Mouse (Mus musculus): ENCODE measurements at regions not wholly inside any gene's neighbourhood (a gene's known extent, or its start where the extent isn't known, plus 50 kb on each side); places are given as distances from the start of the nearest gene placed in this dataset.

DNA sequence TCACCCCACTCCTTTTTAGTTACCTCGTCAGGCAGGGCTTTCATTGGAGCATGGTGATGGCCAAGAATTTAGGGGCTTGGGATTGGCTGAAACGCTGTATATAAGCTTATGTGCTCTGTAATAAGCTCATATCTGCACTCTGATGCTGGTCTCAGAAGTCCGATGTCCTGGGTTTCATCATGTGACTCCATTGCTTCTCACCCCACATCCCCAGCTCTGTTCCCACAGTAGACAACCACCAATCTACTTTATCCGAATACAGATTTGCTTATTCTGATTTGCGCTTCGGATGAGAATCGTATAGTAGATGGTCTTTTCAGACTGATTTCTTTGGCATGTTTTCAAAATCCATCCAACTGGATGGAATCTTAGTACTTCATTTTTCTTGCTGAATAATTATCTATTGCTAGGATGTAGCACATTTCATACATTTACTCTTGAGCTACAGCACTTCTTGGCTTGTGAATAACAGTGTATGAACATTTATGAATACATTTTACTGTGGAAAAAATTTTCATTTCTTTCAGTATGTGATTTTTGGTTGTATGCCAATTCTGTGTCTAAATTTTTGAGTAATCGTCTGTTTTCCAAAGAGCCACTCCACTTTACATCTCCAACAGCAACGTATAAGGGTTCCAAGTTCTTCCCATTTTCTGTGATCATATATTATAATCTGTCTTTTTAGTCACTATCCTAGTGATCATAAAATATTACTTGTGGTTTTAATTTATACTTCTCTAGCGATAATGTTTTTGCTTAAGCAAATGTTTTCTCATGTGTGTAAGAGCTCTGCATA lies 185.7 kb downstream of the Hace1 start:
- H3K27me3 ChIP-seq (ENCODE audit: control insufficient read depth, insufficient read depth, low read length): no peaks in the 10 kb centered on the region
- H3K4me1 ChIP-seq (replicated peaks; ENCODE audit: control insufficient read depth, insufficient read depth, low read length): no peaks in the 10 kb centered on the region
- H3K4me3 ChIP-seq (ENCODE audit: control insufficient read depth, insufficient read depth, low read length): no peak overlapping the region
- WGBS: 88% methylated on average over 10 of the region's 10 CpGs
- TF ChIP-seq CTCF (IDR thresholded peaks at IDR 0.05; ENCODE audit: borderline replicate concordance, control insufficient read depth, extremely low read depth, insufficient read depth, low read length, poor library complexity): no peak
- TF ChIP-seq POLR2A (IDR thresholded peaks at IDR 0.05; ENCODE audit: control insufficient read depth, extremely low read depth, insufficient read depth, low read length, poor library complexity): no peak
- no peak for DNase-seq
- no peak overlapping the region for H3K27ac ChIP-seq (ENCODE audit: control insufficient read depth, insufficient read depth, low read length)
- H3K36me3 ChIP-seq (ENCODE audit: control insufficient read depth, insufficient read depth, low read length): no peaks in the 10 kb centered on the region

DNA sequence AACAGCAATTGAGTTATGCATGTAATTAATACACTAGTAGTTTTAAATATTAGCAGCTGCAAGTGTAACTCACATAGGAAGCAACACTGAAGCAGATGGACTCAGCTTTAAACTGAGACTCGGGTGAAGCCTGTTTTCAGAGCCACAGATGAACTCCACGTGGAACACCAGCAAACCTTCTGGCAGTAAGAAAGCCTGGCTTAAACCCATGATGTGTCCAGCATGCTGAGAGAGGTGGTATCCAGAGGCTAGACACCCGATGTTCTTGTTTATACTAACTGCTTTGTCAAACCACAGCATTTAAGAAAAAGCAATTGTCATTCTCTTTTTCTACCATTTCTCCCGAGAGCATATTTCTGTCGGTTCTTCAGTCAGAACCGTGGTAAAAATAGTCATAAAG lies 202.1 kb downstream of the Hace1 start:
- Histone ChIP-seq H3K4me1 (replicated peaks; ENCODE audit: control insufficient read depth, insufficient read depth, low read length) (no peaks in the 10 kb centered on the region), H3K27ac (ENCODE audit: control insufficient read depth, insufficient read depth, low read length) (no peak overlapping the region), H3K4me3 (ENCODE audit: control insufficient read depth, insufficient read depth, low read length) (no peak overlapping the region), H3K36me3 (ENCODE audit: control insufficient read depth, insufficient read depth, low read length) (no peaks in the 10 kb centered on the region), H3K27me3 (ENCODE audit: control insufficient read depth, insufficient read depth, low read length) (no peaks in the 10 kb centered on the region)
- no peak for TF ChIP-seq CTCF (IDR thresholded peaks at IDR 0.05; ENCODE audit: borderline replicate concordance, control insufficient read depth, extremely low read depth, insufficient read depth, low read length, poor library complexity)
- TF ChIP-seq POLR2A (IDR thresholded peaks at IDR 0.05; ENCODE audit: control insufficient read depth, extremely low read depth, insufficient read depth, low read length, poor library complexity): no peak
- 76% methylated on average over 6 of the region's 6 CpGs for whole genome bisulfite sequencing
- DNase-seq: no peak

DNA sequence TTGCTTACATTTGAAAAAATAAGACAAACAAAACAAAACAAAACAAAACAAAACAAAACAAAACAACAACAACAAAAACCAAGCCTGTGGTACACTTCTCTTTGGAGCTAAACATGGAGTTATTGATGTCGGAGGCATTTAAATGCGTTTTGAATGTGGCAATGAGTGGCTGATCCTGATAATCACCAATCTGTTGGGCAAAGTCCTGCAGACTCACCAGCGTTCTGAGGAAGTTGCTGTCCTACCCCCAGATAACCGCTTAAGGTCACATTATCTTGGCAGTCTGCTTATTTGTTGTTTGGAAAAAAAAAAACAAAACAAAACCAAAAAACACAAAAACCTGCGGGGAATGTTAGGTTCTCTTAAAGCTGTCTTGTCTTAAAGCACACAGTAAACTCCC lies 205.4 kb downstream of the Hace1 start:
- no peak for TF ChIP-seq POLR2A (IDR thresholded peaks at IDR 0.05; ENCODE audit: control insufficient read depth, extremely low read depth, insufficient read depth, low read length, poor library complexity)
- no peak for TF ChIP-seq CTCF (IDR thresholded peaks at IDR 0.05; ENCODE audit: borderline replicate concordance, control insufficient read depth, extremely low read depth, insufficient read depth, low read length, poor library complexity)
- Histone ChIP-seq H3K27me3 (ENCODE audit: control insufficient read depth, insufficient read depth, low read length) (no peaks in the 10 kb centered on the region), H3K27ac (ENCODE audit: control insufficient read depth, insufficient read depth, low read length) (no peak overlapping the region), H3K4me1 (replicated peaks; ENCODE audit: control insufficient read depth, insufficient read depth, low read length) (no peaks in the 10 kb centered on the region), H3K36me3 (ENCODE audit: control insufficient read depth, insufficient read depth, low read length) (no peaks in the 10 kb centered on the region), H3K4me3 (ENCODE audit: control insufficient read depth, insufficient read depth, low read length) (no peak overlapping the region)
- 58% methylated on average over 5 of the region's 5 CpGs for WGBS
- DNase-seq: no peak

DNA sequence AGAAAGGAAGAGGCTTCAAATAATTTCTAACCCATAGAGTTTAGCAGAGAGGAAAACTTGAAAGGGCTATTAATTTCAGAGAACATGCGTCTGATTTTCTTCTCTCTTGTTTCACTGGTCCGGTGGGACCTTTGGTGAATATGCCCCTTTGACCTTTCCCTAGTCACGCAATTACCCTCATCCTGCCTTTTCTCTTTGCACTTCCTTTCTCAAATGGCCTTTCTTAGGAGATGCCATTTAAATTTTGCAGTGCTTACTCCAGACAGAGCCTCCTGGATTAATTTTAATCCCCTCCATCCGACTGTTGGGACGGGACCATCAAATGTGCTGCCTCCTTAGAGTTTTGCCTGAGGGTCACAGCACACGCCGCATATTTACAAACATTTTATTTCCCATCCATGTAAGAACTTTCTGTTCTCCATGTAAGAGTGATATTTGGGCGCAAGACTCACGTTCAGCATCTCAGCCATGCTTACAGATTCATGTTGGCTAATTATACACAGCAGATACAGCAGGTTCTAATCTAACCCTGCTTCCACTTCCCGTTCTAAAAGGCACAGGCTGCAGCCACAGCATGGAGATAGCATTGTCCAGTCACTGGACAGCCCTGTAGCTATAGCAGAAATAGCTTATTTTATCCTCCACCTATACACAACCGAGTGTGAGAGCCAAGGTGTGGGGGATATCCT lies 206.0 kb downstream of the Hace1 start:
- TF ChIP-seq POLR2A (IDR thresholded peaks at IDR 0.05; ENCODE audit: control insufficient read depth, extremely low read depth, insufficient read depth, low read length, poor library complexity) (no peak), CTCF (IDR thresholded peaks at IDR 0.05; ENCODE audit: borderline replicate concordance, control insufficient read depth, extremely low read depth, insufficient read depth, low read length, poor library complexity) (no peak)
- DNase-seq: no peak
- no peak overlapping the region for H3K4me3 ChIP-seq (ENCODE audit: control insufficient read depth, insufficient read depth, low read length)
- H3K4me1 ChIP-seq (replicated peaks; ENCODE audit: control insufficient read depth, insufficient read depth, low read length): no peaks in the 10 kb centered on the region
- H3K36me3 ChIP-seq (ENCODE audit: control insufficient read depth, insufficient read depth, low read length): no peaks in the 10 kb centered on the region
- WGBS: 75% methylated on average over 11 of the region's 11 CpGs
- no peaks in the 10 kb centered on the region for H3K27me3 ChIP-seq (ENCODE audit: control insufficient read depth, insufficient read depth, low read length)
- H3K27ac ChIP-seq (ENCODE audit: control insufficient read depth, insufficient read depth, low read length): no peak overlapping the region

DNA sequence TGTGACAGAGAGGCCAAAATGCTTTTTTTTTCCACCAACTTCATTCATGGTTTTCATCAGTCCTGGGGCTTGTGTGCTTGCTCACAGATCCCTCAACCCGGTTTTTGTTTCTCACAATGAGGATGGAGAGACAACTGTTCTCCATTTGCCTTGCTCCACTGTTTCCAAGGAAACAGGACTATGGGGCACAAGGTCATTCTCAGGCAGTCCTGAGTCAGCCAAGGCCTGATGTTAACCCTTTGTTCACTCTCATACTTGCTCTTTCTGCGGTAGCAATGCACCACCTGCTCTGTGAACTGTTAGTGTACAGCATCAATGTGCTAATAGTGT lies 206.5 kb downstream of the Hace1 start:
- no peak overlapping the region for H3K4me3 ChIP-seq (ENCODE audit: control insufficient read depth, insufficient read depth, low read length)
- 60% methylated on average over 2 of the region's 2 CpGs for WGBS
- H3K4me1 ChIP-seq (replicated peaks; ENCODE audit: control insufficient read depth, insufficient read depth, low read length): no peaks in the 10 kb centered on the region
- H3K36me3 ChIP-seq (ENCODE audit: control insufficient read depth, insufficient read depth, low read length): no peaks in the 10 kb centered on the region
- DNase-seq: no peak
- H3K27me3 ChIP-seq (ENCODE audit: control insufficient read depth, insufficient read depth, low read length): no peaks in the 10 kb centered on the region
- H3K27ac ChIP-seq (ENCODE audit: control insufficient read depth, insufficient read depth, low read length): no peak overlapping the region
- TF ChIP-seq CTCF (IDR thresholded peaks at IDR 0.05; ENCODE audit: borderline replicate concordance, control insufficient read depth, extremely low read depth, insufficient read depth, low read length, poor library complexity) (no peak), POLR2A (IDR thresholded peaks at IDR 0.05; ENCODE audit: control insufficient read depth, extremely low read depth, insufficient read depth, low read length, poor library complexity) (no peak)

DNA sequence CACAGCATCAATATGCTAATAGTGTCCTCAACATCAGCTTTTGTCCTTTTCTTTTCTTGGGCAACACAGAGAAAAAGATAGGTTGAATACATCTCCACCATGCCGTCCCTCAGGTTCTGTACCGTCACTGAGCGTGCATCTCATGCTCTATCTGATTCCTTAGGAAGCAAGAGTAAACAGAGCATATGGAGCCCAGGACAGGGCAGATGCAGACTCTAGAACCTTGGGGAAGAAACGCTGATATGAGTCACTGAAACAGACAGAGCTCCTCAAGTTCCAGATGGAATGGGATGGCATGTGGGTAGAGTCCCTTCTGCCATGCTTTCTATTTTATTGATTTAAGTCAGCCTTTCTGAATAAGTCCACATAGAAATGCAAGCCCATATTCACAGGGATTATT lies 206.9 kb downstream of the Hace1 start:
- TF ChIP-seq POLR2A (IDR thresholded peaks at IDR 0.05; ENCODE audit: control insufficient read depth, extremely low read depth, insufficient read depth, low read length, poor library complexity) (no peak), CTCF (IDR thresholded peaks at IDR 0.05; ENCODE audit: borderline replicate concordance, control insufficient read depth, extremely low read depth, insufficient read depth, low read length, poor library complexity) (no peak)
- 95% methylated on average over 4 of the region's 4 CpGs for WGBS
- H3K4me1 ChIP-seq (replicated peaks; ENCODE audit: control insufficient read depth, insufficient read depth, low read length): no peaks in the 10 kb centered on the region
- H3K4me3 ChIP-seq (ENCODE audit: control insufficient read depth, insufficient read depth, low read length): no peak overlapping the region
- no peak overlapping the region for H3K27ac ChIP-seq (ENCODE audit: control insufficient read depth, insufficient read depth, low read length)
- no peak for DNase-seq
- no peaks in the 10 kb centered on the region for H3K36me3 ChIP-seq (ENCODE audit: control insufficient read depth, insufficient read depth, low read length)
- H3K27me3 ChIP-seq (ENCODE audit: control insufficient read depth, insufficient read depth, low read length): no peaks in the 10 kb centered on the region
